Mouse (Mus musculus) lung, embryonic 16.5 days (tissue): Measurements from ENCODE around the gene Orc1. TPM values are rescaled to one million over a fixed set of nuclear protein-coding genes. Genes with fewer than 3 reads are reported as not detected.
A peak's percentile ranks its signal among the peaks of the same experiment; 100 is the strongest.

Source experiments
- ATAC-seq: fragments of 200-750 bp; cut with Nextera tagmentation; 2 replicates; pipeline ENCODE4 v1.8.0; 2017; ENCODE audit warnings: low read depth, mild to moderate bottlenecking, moderate library complexity
- H3K27ac ChIP-seq: fragments of 300-500 bp; sonication (generic); 2 replicates; pipeline ENCODE4 v1.5.1; 2014; ENCODE audit warnings: mild to moderate bottlenecking, control low read depth, low read length
- H3K27me3 ChIP-seq: fragments of 300-500 bp; sonication (generic); 2 replicates; pipeline ENCODE4 v1.6.1; 2014; ENCODE audit warnings: low read depth, low read length, mixed read lengths; ENCODE audit not compliant: control insufficient read depth, insufficient read depth
- H3K36me3 ChIP-seq: fragments of 300-500 bp; sonication (generic); 2 replicates; pipeline ENCODE4 v1.6.1; 2014; ENCODE audit warnings: low read length; ENCODE audit not compliant: control insufficient read depth, insufficient read depth
- H3K4me1 ChIP-seq: fragments of 300-500 bp; sonication (generic); replicated peaks from 2 replicates; pipeline ENCODE4 v1.6.1; 2014; ENCODE audit warnings: low read length, mixed read lengths; ENCODE audit not compliant: control insufficient read depth, insufficient read depth
- H3K4me2 ChIP-seq: fragments of 300-500 bp; sonication (generic); 2 replicates; pipeline ENCODE4 v1.6.1; 2014; ENCODE audit warnings: low read depth, low read length, control low read depth
- H3K4me3 ChIP-seq: fragments of 300-500 bp; sonication (generic); 2 replicates; pipeline ENCODE4 v1.5.1; 2014; ENCODE audit warnings: mild to moderate bottlenecking, low read length, control low read depth
- H3K9ac ChIP-seq: fragments of 300-500 bp; sonication (generic); 2 replicates; pipeline ENCODE4 v1.6.1; 2014; ENCODE audit warnings: low read length, control low read depth
- H3K9me3 ChIP-seq: fragments of 300-500 bp; sonication (generic); 2 replicates; pipeline ENCODE4 v1.6.1; 2016; ENCODE audit warnings: low read length; ENCODE audit not compliant: control insufficient read depth
- WGBS: fragments of 180-500 bp; shearing (Covaris S2); extraction: QIAGEN DNeasy Blood & Tissue Kit; methylation state at CpG from one replicate; pipeline ENCODE4 v1.1.7; 2014; 5-methylcytosine and 5-hydroxymethylcytosine counted together
- polyA plus RNA-seq: library from polyadenylated mRNA; unstranded; fragments of >200 nt; fragmentation: Nextera tagmentation; extraction: Ambion mirVana; gene quantifications from 2 replicates; pipeline ENCODE4 v1.2.1, GENCODE M21; 2015

The Orc1 gene
- 8.0 and 8.9 TPM in 2 replicates for polyA plus RNA-seq

GRCm38 (mm10) chr4:108578840-108579742, at the start of gene Orc1, which contains the start of gene Prpf38a:
Gene Orc1 (plus strand): TSS chr4:108579423.
Gene Prpf38a (minus strand): TSS chr4:108579336.
- Histone ChIP-seq H3K9me3 (no peaks in the 10 kb centered on the region), H3K27me3 (no peaks in the 10 kb centered on the region), H3K4me2 (peak within 1 kb of the TSS; percentile 75), H3K4me3 (peak within 1 kb of the TSS; percentile 98), H3K36me3 (peaks cover 5% of the 10 kb centered on the region; the same call in 1 of the 2 replicates), H3K4me1 (peaks cover 13% of the 10 kb centered on the region), H3K9ac (peak within 1 kb of the TSS; percentile 86), H3K27ac (peak within 1 kb of the TSS; percentile 75)
- under 1% methylated on average over 64 of the region's 64 CpGs for WGBS
- peak; percentile 99 for ATAC-seq

- no peak overlapping the region for H3K4me3 ChIP-seq
- no peaks in the 10 kb centered on the region for H3K9me3 ChIP-seq
- H3K36me3 ChIP-seq: peaks cover 10% of the 10 kb centered on the region
- no peak overlapping the region for H3K27ac ChIP-seq
- H3K4me2 ChIP-seq: no peak overlapping the region
- H3K4me1 ChIP-seq: no peaks in the 10 kb centered on the region
- H3K9ac ChIP-seq: no peak overlapping the region
- ATAC-seq: no peak
- no peaks in the 10 kb centered on the region for H3K27me3 ChIP-seq
- 93% methylated on average over 2 of the region's 2 CpGs for WGBS
Observed at GRCm38 (mm10) chr4:108539701-108540100, 39.5 kb upstream of the Orc1 start.

GRCm38 (mm10) chr4:108565026-108565425, 14.2 kb upstream of the Orc1 start:
- Histone ChIP-seq H3K4me1 (no peaks in the 10 kb centered on the region), H3K4me3 (no peak overlapping the region), H3K27ac (no peak overlapping the region), H3K9me3 (no peaks in the 10 kb centered on the region), H3K4me2 (no peak overlapping the region), H3K27me3 (no peaks in the 10 kb centered on the region), H3K36me3 (peaks cover 60% of the 10 kb centered on the region), H3K9ac (no peak overlapping the region)
- 78% methylated on average over 1 of the region's 1 CpGs for WGBS
- ATAC-seq: no peak

GRCm38 (mm10) chr4:108572644-108573043, 6.6 kb upstream of the Orc1 start:
- 93% methylated on average over 3 of the region's 3 CpGs for WGBS
- H3K4me1 ChIP-seq: peaks cover under 1% of the 10 kb centered on the region; the same call in 1 of the 2 replicates
- H3K27me3 ChIP-seq: no peaks in the 10 kb centered on the region
- H3K4me2 ChIP-seq: no peak overlapping the region
- no peaks in the 10 kb centered on the region for H3K9me3 ChIP-seq
- H3K9ac ChIP-seq: no peak overlapping the region
- no peak for ATAC-seq
- H3K36me3 ChIP-seq: peaks cover 32% of the 10 kb centered on the region
- no peak overlapping the region for H3K4me3 ChIP-seq
- no peak overlapping the region for H3K27ac ChIP-seq

GRCm38 (mm10) chr4:108579743-108580411, 654 bp downstream of the Orc1 start:
- Histone ChIP-seq H3K36me3 (peaks cover 3% of the 10 kb centered on the region; the same call in 1 of the 2 replicates), H3K9me3 (no peaks in the 10 kb centered on the region), H3K9ac (peak overlapping the region; percentile 72), H3K27ac (peak overlapping the region; percentile 57), H3K4me1 (peaks cover 13% of the 10 kb centered on the region), H3K4me2 (peak overlapping the region; percentile 75), H3K4me3 (peak overlapping the region; percentile 98), H3K27me3 (no peaks in the 10 kb centered on the region)
- under 1% methylated on average over 16 of the region's 16 CpGs for WGBS
- ATAC-seq: no peak

- no peak overlapping the region for H3K4me2 ChIP-seq
- no peaks in the 10 kb centered on the region for H3K9me3 ChIP-seq
- WGBS: 88% methylated on average over 2 of the region's 2 CpGs
- H3K9ac ChIP-seq: no peak overlapping the region
- H3K4me3 ChIP-seq: no peak overlapping the region
- no peak for ATAC-seq
- no peaks in the 10 kb centered on the region for H3K4me1 ChIP-seq
- 0 out of 2 replicates have a peak, but pooled peaks cover 6% of the 10 kb centered on the region for H3K36me3 ChIP-seq
- no peaks in the 10 kb centered on the region for H3K27me3 ChIP-seq
- no peak overlapping the region for H3K27ac ChIP-seq
Observed at GRCm38 (mm10) chr4:108593376-108593775, 14.2 kb downstream of the Orc1 start.

GRCm38 (mm10) chr4:108595785-108596184, 16.6 kb downstream of the Orc1 start:
- 80% methylated on average over 1 of the region's 1 CpGs for WGBS
- Histone ChIP-seq H3K9me3 (no peaks in the 10 kb centered on the region), H3K27ac (no peak overlapping the region), H3K36me3 (peaks cover 8% of the 10 kb centered on the region; the same call in 1 of the 2 replicates), H3K4me1 (no peaks in the 10 kb centered on the region), H3K9ac (no peak overlapping the region), H3K27me3 (no peaks in the 10 kb centered on the region), H3K4me3 (no peak overlapping the region), H3K4me2 (no peak overlapping the region)
- ATAC-seq: no peak

- H3K4me3 ChIP-seq: no peak overlapping the region
- H3K4me1 ChIP-seq: no peaks in the 10 kb centered on the region
- no peaks in the 10 kb centered on the region for H3K27me3 ChIP-seq
- no peak for ATAC-seq
- no peak overlapping the region for H3K4me2 ChIP-seq
- H3K36me3 ChIP-seq: peaks cover 13% of the 10 kb centered on the region; the same call in 1 of the 2 replicates
- H3K27ac ChIP-seq: no peak overlapping the region
- H3K9ac ChIP-seq: no peak overlapping the region
- WGBS: 68% methylated on average over 4 of the region's 4 CpGs
- peaks cover 2% of the 10 kb centered on the region; the same call in 1 of the 2 replicates for H3K9me3 ChIP-seq
Observed at GRCm38 (mm10) chr4:108598306-108598705, 19.1 kb downstream of the Orc1 start.

GRCm38 (mm10) chr4:108601870-108602269, 22.6 kb downstream of the Orc1 start:
- Histone ChIP-seq H3K9ac (no peak overlapping the region), H3K4me1 (no peaks in the 10 kb centered on the region), H3K36me3 (peaks cover 18% of the 10 kb centered on the region; the same call in 1 of the 2 replicates), H3K27me3 (no peaks in the 10 kb centered on the region), H3K9me3 (peaks cover 2% of the 10 kb centered on the region; the same call in 1 of the 2 replicates), H3K27ac (no peak overlapping the region), H3K4me2 (no peak overlapping the region), H3K4me3 (no peak overlapping the region)
- ATAC-seq: no peak
- 96% methylated on average over 7 of the region's 7 CpGs for WGBS
